Mouse (Mus musculus): ENCODE results near the gene Prss41. TPM values are rescaled to one million over a fixed set of nuclear protein-coding genes. Genes with fewer than 3 reads are reported as not detected.
"Not testable (repeated sequence)": the region's sequence is repeated elsewhere in the genome, so short reads cannot be mapped to it uniquely, and the experiment has no call there.

The Prss41 gene
- polyA plus RNA-seq (2012; fragmentation: generic; extraction: Trizol): 0.05 TPM

DNA sequence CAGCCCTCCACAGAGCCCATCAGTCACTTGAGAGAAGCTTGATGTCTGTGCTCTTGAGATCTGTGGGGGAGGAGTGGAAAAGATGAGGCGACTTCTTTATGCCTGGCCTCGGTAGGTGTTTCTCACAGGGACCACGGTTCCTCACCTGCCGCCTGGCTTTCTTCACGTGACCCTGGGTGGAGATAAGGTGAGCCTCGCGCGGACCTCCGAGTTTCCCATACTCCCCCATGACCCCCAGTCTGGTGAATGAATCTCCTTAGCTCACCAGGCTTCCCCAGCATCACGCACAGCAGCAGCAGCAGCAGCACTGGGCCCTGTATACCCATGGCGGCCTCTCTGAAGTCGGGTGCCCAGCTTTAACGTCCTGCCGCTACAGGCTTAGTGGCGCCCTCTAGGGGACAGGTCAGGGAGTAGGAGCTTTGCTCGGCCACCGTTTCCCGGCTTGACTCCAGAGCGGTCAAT is at the start of gene Prss41, which contains the start of gene Prss32:
TSS of gene Prss41 (minus strand) at position 361 of the 462 bp plus-strand sequence.
TSS of gene Prss32 (plus strand) at position 44 of the 462 bp plus-strand sequence.
- TF ChIP-seq MAX (IDR thresholded peaks at IDR 0.05; ENCODE audit: low read depth) (no peak), MYOG (IDR thresholded peaks at IDR 0.05; ENCODE audit: control insufficient read depth in 1 of 3, insufficient read depth in 1 of 3, insufficient read length in 2 of 3, low read depth in 2 of 3) (no peak), MYOD1 (IDR thresholded peaks at IDR 0.05; ENCODE audit: control insufficient read depth in 1 of 3, insufficient read length in 2 of 3, low read depth in 2 of 3) (no peak), REST (IDR thresholded peaks at IDR 0.05; ENCODE audit: insufficient read depth, insufficient read length) (no peak), E2F4 (IDR thresholded peaks at IDR 0.05; ENCODE audit: insufficient read depth) (no peak), TCF3 (IDR thresholded peaks at IDR 0.05; ENCODE audit: insufficient read length, low read depth) (no peak), CEBPB (IDR thresholded peaks at IDR 0.05; ENCODE audit: insufficient read depth, poor library complexity, severe bottlenecking) (no peak), POLR2AphosphoS2 (IDR thresholded peaks at IDR 0.05; ENCODE audit: insufficient read length, low read depth) (no peak), POLR2A (IDR thresholded peaks at IDR 0.05; ENCODE audit: insufficient read length, low read depth) (no peak), SRF (IDR thresholded peaks at IDR 0.05; ENCODE audit: control insufficient read depth, insufficient read length, low read depth) (no peak), TCF12 (IDR thresholded peaks at IDR 0.05; ENCODE audit: insufficient read depth, poor library complexity, severe bottlenecking) (no peak), USF1 (IDR thresholded peaks at IDR 0.05; ENCODE audit: low read depth) (no peak)
- Histone ChIP-seq H3K27me3 (ENCODE audit: control insufficient read depth, insufficient read depth, insufficient read length) (no peaks in the 10 kb centered on the region), H3K79me2 (ENCODE audit: control insufficient read depth, insufficient read depth) (no peaks in the 10 kb centered on the region), H3ac (ENCODE audit: control insufficient read depth, insufficient read length) (no peak within 1 kb of the TSS), H3K4me2 (ENCODE audit: low read depth) (no peak within 1 kb of the TSS), H3K4me3 (no peak within 1 kb of the TSS), H3K36me3 (ENCODE audit: control insufficient read depth, insufficient read depth) (no peaks in the 10 kb centered on the region)

DNA sequence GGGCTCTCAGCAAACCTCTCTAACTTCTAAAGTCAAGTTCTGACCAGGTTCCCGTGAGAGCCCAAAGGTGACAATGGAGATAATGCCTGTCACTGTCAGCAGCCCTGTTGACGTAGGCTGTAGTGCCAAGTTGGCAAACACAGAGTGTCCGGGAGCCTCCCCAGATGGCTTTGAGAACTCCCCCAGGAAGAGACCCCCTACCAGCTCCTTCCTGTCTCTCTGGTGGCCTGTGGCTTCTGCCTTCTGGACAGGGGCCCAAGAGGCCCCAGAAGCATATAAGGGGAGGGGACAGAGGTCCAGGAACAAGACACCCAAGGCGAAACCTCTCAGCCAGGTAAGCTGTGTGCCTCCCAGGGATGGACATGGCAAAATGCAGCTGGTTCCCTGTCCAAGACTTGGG is 36.6 kb upstream of the Prss41 start, which contains the start of the genes Dcpp1 and Dcpp2:
TSS of gene Dcpp1 (plus strand) at position 301 of the 400 bp plus-strand sequence.
TSS of gene Dcpp2 (plus strand) at position 305 of the 400 bp plus-strand sequence.
- H3K4me3 ChIP-seq; H3ac ChIP-seq (ENCODE audit: control insufficient read depth, insufficient read length); H3K4me2 ChIP-seq (ENCODE audit: low read depth); H3K36me3 ChIP-seq (ENCODE audit: control insufficient read depth, insufficient read depth); H3K79me2 ChIP-seq (ENCODE audit: control insufficient read depth, insufficient read depth): not testable (repeated sequence)
- peaks cover 13% of the 10 kb centered on the region for H3K27me3 ChIP-seq (ENCODE audit: control insufficient read depth, insufficient read depth, insufficient read length)

DNA sequence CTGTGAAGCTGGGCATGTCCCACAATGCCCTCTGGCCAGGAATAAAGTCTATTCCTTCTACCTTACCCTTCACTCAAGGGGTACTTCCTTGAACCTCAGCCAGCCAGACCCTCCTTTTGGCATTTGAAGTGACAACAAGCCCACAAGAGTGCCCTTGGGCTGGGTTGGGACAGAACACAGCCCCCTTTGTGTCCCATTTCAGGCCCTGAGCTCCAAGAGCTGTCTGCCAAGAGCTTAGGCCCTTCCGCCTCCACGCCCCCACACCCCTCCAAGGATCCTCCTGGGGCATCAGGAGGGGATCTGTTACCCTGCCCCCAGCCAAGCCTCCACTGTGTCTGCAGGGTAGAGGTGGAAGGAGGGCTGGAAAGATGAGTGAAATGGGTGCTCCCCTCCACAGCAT is 33.2 kb upstream of the Prss41 start:
- Histone ChIP-seq H3ac (ENCODE audit: control insufficient read depth, insufficient read length) (no peak overlapping the region), H3K36me3 (ENCODE audit: control insufficient read depth, insufficient read depth) (no peaks in the 10 kb centered on the region), H3K4me2 (ENCODE audit: low read depth) (no peak overlapping the region), H3K4me3 (no peak overlapping the region), H3K27me3 (ENCODE audit: control insufficient read depth, insufficient read depth, insufficient read length) (peaks cover 16% of the 10 kb centered on the region), H3K79me2 (ENCODE audit: control insufficient read depth, insufficient read depth) (no peaks in the 10 kb centered on the region)
- no peak for TF ChIP-seq TCF3 (IDR thresholded peaks at IDR 0.05; ENCODE audit: insufficient read length, low read depth)
- no peak for TF ChIP-seq REST (IDR thresholded peaks at IDR 0.05; ENCODE audit: insufficient read depth, insufficient read length)
- TF ChIP-seq MAX (IDR thresholded peaks at IDR 0.05; ENCODE audit: low read depth): no peak
- no peak for TF ChIP-seq POLR2AphosphoS2 (IDR thresholded peaks at IDR 0.05; ENCODE audit: insufficient read length, low read depth)
- no peak for TF ChIP-seq POLR2A (IDR thresholded peaks at IDR 0.05; ENCODE audit: insufficient read length, low read depth)
- TF ChIP-seq TCF12 (IDR thresholded peaks at IDR 0.05; ENCODE audit: insufficient read depth, poor library complexity, severe bottlenecking): no peak
- no peak for TF ChIP-seq MYOD1 (IDR thresholded peaks at IDR 0.05; ENCODE audit: control insufficient read depth in 1 of 3, insufficient read length in 2 of 3, low read depth in 2 of 3)
- no peak for TF ChIP-seq SRF (IDR thresholded peaks at IDR 0.05; ENCODE audit: control insufficient read depth, insufficient read length, low read depth)
- TF ChIP-seq CEBPB (IDR thresholded peaks at IDR 0.05; ENCODE audit: insufficient read depth, poor library complexity, severe bottlenecking): no peak
- no peak for TF ChIP-seq USF1 (IDR thresholded peaks at IDR 0.05; ENCODE audit: low read depth)
- TF ChIP-seq MYOG (IDR thresholded peaks at IDR 0.05; ENCODE audit: control insufficient read depth in 1 of 3, insufficient read depth in 1 of 3, insufficient read length in 2 of 3, low read depth in 2 of 3): no peak
- TF ChIP-seq E2F4 (IDR thresholded peaks at IDR 0.05; ENCODE audit: insufficient read depth): no peak

DNA sequence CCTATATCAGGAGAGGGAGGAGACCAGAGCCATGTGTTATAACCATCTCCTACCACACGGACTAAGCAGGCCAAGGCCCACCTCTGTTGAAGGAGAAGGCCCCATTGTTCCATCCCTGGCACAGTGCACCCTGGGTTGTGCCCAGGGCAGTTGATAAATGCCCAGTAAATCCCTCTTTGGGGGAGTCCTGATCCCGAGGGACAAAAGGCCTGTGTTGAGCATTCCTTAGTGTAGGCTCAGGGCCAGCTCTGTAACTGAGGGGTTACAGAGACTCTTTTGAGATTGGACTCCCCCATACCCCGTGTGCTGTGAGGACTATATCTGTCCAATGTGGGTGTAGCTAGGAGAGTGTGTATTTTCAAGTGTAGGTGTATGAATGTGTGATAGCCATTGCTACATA is 32.8 kb upstream of the Prss41 start:
- Histone ChIP-seq H3K36me3 (ENCODE audit: control insufficient read depth, insufficient read depth) (no peaks in the 10 kb centered on the region), H3K4me3 (no peak overlapping the region), H3ac (ENCODE audit: control insufficient read depth, insufficient read length) (no peak overlapping the region), H3K27me3 (ENCODE audit: control insufficient read depth, insufficient read depth, insufficient read length) (peaks cover 16% of the 10 kb centered on the region), H3K4me2 (ENCODE audit: low read depth) (no peak overlapping the region), H3K79me2 (ENCODE audit: control insufficient read depth, insufficient read depth) (no peaks in the 10 kb centered on the region)
- no peak for TF ChIP-seq TCF12 (IDR thresholded peaks at IDR 0.05; ENCODE audit: insufficient read depth, poor library complexity, severe bottlenecking)
- no peak for TF ChIP-seq MAX (IDR thresholded peaks at IDR 0.05; ENCODE audit: low read depth)
- no peak for TF ChIP-seq USF1 (IDR thresholded peaks at IDR 0.05; ENCODE audit: low read depth)
- TF ChIP-seq MYOD1 (IDR thresholded peaks at IDR 0.05; ENCODE audit: control insufficient read depth in 1 of 3, insufficient read length in 2 of 3, low read depth in 2 of 3): no peak
- TF ChIP-seq MYOG (IDR thresholded peaks at IDR 0.05; ENCODE audit: control insufficient read depth in 1 of 3, insufficient read depth in 1 of 3, insufficient read length in 2 of 3, low read depth in 2 of 3): no peak
- no peak for TF ChIP-seq E2F4 (IDR thresholded peaks at IDR 0.05; ENCODE audit: insufficient read depth)
- TF ChIP-seq CEBPB (IDR thresholded peaks at IDR 0.05; ENCODE audit: insufficient read depth, poor library complexity, severe bottlenecking): no peak
- no peak for TF ChIP-seq REST (IDR thresholded peaks at IDR 0.05; ENCODE audit: insufficient read depth, insufficient read length)
- no peak for TF ChIP-seq SRF (IDR thresholded peaks at IDR 0.05; ENCODE audit: control insufficient read depth, insufficient read length, low read depth)
- no peak for TF ChIP-seq POLR2AphosphoS2 (IDR thresholded peaks at IDR 0.05; ENCODE audit: insufficient read length, low read depth)
- no peak for TF ChIP-seq POLR2A (IDR thresholded peaks at IDR 0.05; ENCODE audit: insufficient read length, low read depth)
- TF ChIP-seq TCF3 (IDR thresholded peaks at IDR 0.05; ENCODE audit: insufficient read length, low read depth): no peak

Measured in myocyte (in vitro differentiated cells).